Mouse (Mus musculus) regulatory T cell (primary cell): Measurements from ENCODE around the gene Klc4.

Experiments used
- in situ Hi-C: fragments of 300-600 bp; cut with MboI, MseI; formaldehyde crosslinking; loops from one replicate; pipeline ENCODE4 v1.15.1; 2025; ENCODE audit warnings: high pct_unique_total_duplicates

Gene Klc4

GRCm38 (mm10) chr17:46589635-46590314 is 56.0 kb downstream of the Klc4 start:
- in situ Hi-C loops, result no loop called here

- in situ Hi-C loops, result no loop called here
Observed at GRCm38 (mm10) chr17:46588913-46589312, 56.9 kb downstream of the Klc4 start.

GRCm38 (mm10) chr17:46588173-46588572 is 57.6 kb downstream of the Klc4 start:
- in situ Hi-C loops, result no loop called here

- in situ Hi-C loops, result no loop called here
Observed at GRCm38 (mm10) chr17:46586327-46586726, 59.5 kb downstream of the Klc4 start.
